Mouse (Mus musculus): ENCODE results near the gene Fsd1.

The Fsd1 gene

DNA sequence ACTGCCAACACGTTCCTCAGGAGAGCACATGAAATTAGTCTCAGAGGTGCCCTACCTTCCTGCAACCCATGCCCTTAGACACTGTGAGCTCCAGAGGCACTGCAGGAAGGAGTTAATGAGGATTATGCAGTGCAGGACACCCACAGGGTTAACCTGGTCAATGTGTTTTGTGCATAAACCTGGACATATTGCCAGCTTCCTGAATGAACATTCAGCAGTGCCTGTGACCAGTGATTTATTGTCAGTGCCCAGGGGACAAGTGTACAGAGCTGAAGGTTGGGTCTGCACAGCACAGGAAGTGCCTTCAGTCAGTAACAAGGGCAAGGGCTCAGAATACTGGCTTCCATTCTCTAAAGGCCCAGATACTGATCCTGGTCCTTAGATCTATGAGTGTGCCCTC lies 40.6 kb downstream of the Fsd1 start:
- in situ Hi-C loops (cut with MboI) = no loop called here

- in situ Hi-C loops (cut with MboI) = no loop called here
Measured at GRCm38 (mm10) chr17:56027801-56028441, 41.6 kb downstream of the Fsd1 start.

DNA sequence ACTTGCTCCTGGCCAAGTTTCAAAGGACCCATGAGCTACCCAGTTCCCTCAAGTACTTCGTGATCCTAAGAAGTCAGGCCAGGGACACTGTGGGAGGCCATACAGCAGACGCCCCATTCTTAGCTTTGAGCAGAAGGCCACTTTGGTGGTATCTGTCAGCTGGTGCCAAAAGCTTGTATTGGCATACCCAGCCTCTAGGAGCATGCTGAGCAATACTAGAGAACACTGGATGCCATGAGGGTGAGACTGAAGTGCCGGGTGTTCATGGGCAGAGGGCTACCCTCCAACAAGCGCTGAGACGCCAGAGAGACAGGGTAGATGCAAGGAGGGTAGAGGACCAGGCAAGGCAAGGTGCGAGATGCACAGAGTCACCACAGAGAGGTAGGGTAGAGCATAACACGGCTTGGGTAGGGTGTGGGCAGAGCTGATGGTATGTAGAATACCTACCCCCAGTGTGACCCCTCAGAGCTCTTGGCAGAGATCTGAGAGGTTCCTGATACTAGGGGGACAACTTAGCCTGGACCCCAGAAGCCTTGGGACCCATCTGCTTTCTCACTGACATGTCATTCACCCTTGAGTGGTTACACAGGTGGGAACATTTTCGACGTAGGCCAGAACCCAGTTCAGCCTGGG lies 44.0 kb downstream of the Fsd1 start:
- in situ Hi-C loops (cut with MboI) = no loop called here

DNA sequence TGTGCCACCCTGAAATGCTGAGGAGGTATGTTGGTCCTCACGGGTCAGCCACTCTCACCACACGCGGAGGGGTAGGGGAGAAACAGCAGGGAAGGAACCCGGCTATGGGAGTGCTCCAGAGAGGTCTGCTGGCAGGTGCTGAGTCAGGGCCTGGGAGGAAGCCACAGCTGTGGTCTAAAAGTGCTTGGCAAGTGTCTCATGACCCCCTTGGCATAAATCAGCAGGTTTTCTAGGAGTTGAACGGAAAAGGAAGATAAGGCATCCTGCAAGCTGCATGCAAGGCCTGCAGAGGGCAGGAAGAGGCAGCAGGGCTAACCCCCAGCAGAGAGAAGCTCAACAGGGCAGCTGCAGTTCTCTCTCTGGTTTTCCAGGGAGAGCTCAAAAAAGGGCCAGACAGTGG lies 44.6 kb downstream of the Fsd1 start:
- in situ Hi-C loops (cut with MboI) = no loop called here

DNA sequence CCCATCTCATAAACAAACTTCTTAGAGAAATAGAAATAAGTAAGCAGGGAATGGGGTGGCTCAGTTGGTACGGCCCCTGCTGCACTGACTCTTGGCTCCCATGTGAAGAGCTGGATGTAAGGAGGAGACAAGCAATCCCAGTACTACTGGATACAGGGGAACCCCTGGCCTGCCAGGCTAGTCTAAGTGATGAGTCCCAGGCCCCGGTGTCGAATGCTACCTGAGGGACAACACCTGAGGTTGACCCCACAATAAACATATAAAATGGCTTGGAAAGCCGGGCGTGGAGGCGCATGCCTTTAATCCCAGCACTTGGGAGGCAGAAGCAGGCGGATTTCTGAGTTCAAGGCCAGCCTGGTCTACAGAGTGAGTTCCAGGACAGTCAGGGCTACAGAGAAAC lies 45.1 kb downstream of the Fsd1 start:
- in situ Hi-C loops (cut with MboI) = no loop called here

DNA sequence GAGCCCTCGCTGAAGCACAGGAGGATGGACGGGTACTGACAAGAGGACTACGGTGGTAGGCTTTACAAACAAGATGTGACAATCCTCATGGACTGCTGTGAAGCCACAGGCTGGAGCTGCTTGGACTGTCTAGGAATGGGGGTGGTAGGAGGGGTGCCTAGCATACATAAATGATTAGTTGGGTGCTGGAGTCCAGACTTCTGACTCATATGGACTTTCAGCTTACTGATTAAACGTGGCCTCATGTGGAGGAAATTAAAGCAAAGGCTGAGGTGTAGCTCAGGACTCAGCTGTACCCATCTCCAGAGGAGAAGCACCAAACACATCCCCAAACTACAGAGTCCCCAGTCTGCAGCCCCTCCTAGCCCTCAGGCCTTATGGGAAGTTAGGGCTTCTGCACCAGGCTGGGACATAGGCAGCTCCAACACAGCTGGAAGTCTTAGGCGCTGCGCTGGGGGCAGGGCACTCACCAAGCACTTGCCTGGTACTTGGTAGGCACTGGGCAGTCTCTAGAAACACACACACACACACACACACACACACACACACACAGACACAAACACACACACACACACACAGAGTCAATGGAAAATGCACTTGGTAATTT lies 45.9 kb downstream of the Fsd1 start:
- in situ Hi-C loops (cut with MboI) = no loop called here

DNA sequence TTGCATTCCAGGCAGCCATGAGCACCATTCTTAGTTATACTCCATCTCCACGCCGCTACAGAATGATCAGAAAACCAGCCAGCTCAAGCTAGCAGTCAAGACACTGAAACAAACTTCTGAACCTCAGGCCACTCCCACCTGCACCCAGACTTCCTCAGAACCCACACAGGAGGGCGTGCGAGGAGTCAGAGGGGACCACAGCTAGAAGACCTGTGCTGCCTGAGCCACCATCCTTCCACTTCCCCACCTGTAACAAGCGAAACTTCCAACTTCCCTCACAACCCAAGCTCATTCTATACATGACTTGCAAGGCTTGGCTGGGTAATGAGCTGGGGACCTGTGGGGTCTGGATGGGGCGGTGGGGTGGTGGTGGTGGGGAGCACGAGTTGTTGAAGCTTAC lies 46.5 kb downstream of the Fsd1 start:
- in situ Hi-C loops (cut with MboI) = no loop called here

GRCm38 (mm10) chr17:56034040-56034725 lies 47.9 kb downstream of the Fsd1 start:
- in situ Hi-C loops (cut with MboI) = no loop called here

- in situ Hi-C loops (cut with MboI) = no loop called here
Measured at GRCm38 (mm10) chr17:56034726-56035100, 48.4 kb downstream of the Fsd1 start.

DNA sequence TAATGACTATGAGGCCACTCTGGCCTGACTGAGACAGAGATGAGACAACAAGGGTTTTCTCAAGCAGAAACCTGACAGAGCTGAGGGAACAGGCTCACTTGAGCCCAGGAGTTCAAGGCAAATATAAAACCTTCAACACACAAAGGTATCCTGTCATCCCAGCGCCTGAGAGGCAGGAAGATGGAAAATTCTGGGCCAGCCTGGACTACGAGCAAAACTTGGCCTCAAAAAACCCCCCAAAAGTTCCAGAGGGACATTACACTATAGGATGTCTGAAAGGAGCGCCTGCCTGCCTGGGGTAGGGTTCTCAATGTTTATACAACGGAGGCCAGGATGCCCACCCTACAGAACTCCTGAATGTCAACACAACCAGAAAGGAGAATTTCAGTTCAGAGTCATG lies 48.9 kb downstream of the Fsd1 start:
- in situ Hi-C loops (cut with MboI) = no loop called here

GRCm38 (mm10) chr17:56036176-56036900 lies 50.0 kb downstream of the Fsd1 start, which contains the start of gene Sh3gl1:
Gene Sh3gl1, minus strand, starts transcription at chr17:56036635.
- in situ Hi-C loops (cut with MboI) = no loop called here

GRCm38 (mm10) chr17:56036901-56037287 lies 50.6 kb downstream of the Fsd1 start:
- in situ Hi-C loops (cut with MboI) = no loop called here

- in situ Hi-C loops (cut with MboI) = no loop called here
Measured at GRCm38 (mm10) chr17:56038583-56039261, 52.4 kb downstream of the Fsd1 start.

DNA sequence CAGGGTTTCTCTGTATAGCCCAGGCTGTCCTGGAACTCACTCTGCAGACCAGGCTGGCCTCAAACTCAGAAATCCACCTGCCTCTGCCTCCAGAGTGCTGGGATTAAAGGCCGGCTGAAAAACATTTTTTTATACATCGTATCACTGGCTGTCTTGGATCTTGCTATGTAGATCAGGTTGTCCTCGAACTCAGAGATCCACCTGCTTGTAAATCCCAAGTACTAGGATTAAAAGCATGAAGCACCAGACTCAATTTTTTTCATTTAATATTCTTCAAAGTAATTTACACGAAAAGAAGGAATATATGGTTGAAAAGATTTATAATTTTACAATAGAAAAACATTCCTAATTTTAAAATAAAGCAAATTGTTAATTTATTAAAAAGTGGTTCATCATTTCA lies 53.0 kb downstream of the Fsd1 start:
- in situ Hi-C loops (cut with MboI) = no loop called here

DNA sequence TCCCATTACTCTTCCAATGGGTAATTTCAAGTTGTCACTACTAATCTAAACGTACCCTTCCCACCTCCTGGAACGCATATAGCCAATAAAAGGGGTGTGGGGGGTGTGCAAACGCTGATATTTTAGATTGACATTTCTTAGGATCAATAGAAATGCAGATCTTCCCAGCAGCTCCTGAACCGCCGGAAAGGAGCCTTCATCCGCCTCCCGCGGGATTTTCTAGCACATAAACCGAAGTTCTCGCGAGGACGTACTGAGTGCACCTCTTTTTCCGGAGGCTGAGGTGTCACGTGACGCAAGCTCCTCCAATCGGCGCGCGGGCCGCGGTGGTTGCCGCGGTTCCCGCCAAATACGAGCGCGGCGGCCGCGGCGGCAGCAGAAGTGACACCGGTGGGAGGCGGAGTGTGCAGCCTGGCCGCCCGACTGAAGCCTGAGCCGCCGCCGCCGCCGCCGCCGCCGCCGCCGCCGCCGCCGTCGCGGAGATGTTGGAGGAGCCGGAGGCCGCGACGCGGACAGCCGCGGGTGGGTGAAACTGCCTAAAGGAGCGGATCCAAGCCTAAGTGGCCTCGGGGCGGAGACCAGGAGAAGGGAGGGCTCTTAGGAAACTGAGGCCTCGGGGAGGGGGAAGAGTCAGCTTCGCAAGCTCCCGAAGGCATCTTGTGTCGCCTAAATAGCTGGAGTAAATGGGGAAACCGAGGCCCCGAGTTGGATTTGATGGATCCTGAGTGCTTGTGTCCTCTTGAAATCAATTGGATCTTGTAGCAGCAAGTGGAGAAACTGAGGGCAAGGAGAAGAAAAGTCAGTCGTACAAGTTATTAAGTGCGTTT lies 53.9 kb downstream of the Fsd1 start, which contains the start of gene Chaf1a:
TSS of gene Chaf1a (plus strand) at position 410 of the 827 bp plus-strand sequence.
- in situ Hi-C loops (cut with MboI) = no loop called here

- in situ Hi-C loops (cut with MboI) = no loop called here
Measured at GRCm38 (mm10) chr17:56040857-56041163, 54.5 kb downstream of the Fsd1 start.
